Mouse (Mus musculus): ENCODE results near the gene Kxd1. TPM values are rescaled to one million over a fixed set of nuclear protein-coding genes. Genes with fewer than 3 reads are reported as not detected.

Kxd1 gene
- polyA plus RNA-seq (2016; fragmentation: Nextera tagmentation; extraction: Ambion mirVana): 44.7 and 45.0 TPM in 2 replicates

GRCm38 (mm10) chr8:70527512-70528181 lies at the start of gene Kxd1, which contains the start of gene Fkbp8:
Gene Kxd1 (minus strand): TSS chr8:70527956.
Gene Fkbp8 (plus strand): TSS chr8:70527724.
- WGBS (ENCODE audit: insufficient replicate concordance): 1% methylated on average over 46 of the region's 61 CpGs
- peaks cover 45% of the 10 kb centered on the region for H3K4me1 ChIP-seq
- H3K27ac ChIP-seq: peak within 1 kb of the TSS; percentile 94
- peak within 1 kb of the TSS; percentile 86 for H3K4me3 ChIP-seq
- H3K27me3 ChIP-seq (replicated peaks): no peaks in the 10 kb centered on the region
- peak within 1 kb of the TSS; percentile 75 for H3K4me2 ChIP-seq
- peaks cover 32% of the 10 kb centered on the region for H3K36me3 ChIP-seq
- H3K9ac ChIP-seq: peak within 1 kb of the TSS; percentile 96
- H3K9me3 ChIP-seq (replicated peaks): no peaks in the 10 kb centered on the region
- ATAC-seq: peak; percentile 83

DNA sequence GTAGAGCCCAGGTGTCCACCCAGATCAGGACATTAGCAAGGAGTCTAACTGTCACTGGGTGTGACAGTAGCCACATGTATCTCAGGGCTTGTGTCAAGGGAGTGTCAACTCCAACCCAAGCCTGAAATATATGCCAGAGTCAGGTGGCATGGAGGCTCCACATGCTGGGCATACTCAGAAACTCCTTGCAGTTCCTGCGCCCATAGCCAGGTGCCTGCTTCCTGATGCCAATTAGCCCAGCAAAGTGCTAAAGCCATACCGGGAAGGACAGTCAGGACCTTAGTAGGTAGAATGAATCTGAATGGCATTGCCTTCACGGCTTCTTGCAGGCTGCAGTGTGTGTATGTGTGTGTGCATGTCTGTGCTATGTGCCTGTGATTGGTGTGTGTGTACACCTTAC lies 49.5 kb upstream of the Kxd1 start:
- peaks cover 16% of the 10 kb centered on the region for H3K4me1 ChIP-seq

GRCm38 (mm10) chr8:70574915-70575314 lies 47.2 kb upstream of the Kxd1 start:
- H3K4me2 ChIP-seq: no peak overlapping the region
- no peak overlapping the region for H3K27ac ChIP-seq
- no peaks in the 10 kb centered on the region for H3K9me3 ChIP-seq (replicated peaks)
- no peaks in the 10 kb centered on the region for H3K27me3 ChIP-seq (replicated peaks)
- peak; percentile 48; the same call in 1 of the 2 replicates for ATAC-seq
- WGBS (ENCODE audit: insufficient replicate concordance): 43% methylated on average over 4 of the region's 4 CpGs
- H3K4me3 ChIP-seq: no peak overlapping the region
- H3K36me3 ChIP-seq: peaks cover 53% of the 10 kb centered on the region
- no peak overlapping the region for H3K9ac ChIP-seq
- peaks cover 17% of the 10 kb centered on the region for H3K4me1 ChIP-seq

More for the DNA sequence above, 49.5 kb upstream of the Kxd1 start:
- H3K4me3 ChIP-seq: no peak overlapping the region
- WGBS (ENCODE audit: insufficient replicate concordance): 87% methylated on average over 3 of the region's 3 CpGs
- H3K36me3 ChIP-seq: peaks cover 76% of the 10 kb centered on the region
- no peaks in the 10 kb centered on the region for H3K27me3 ChIP-seq (replicated peaks)
- H3K27ac ChIP-seq: no peak overlapping the region
- no peak overlapping the region for H3K9ac ChIP-seq
- no peaks in the 10 kb centered on the region for H3K9me3 ChIP-seq (replicated peaks)
- ATAC-seq: no peak
- H3K4me2 ChIP-seq: no peak overlapping the region

- peaks cover 50% of the 10 kb centered on the region for H3K36me3 ChIP-seq
These were observed 46.5 kb upstream of the Kxd1 start for GRCm38 (mm10) chr8:70574302-70574701.

DNA sequence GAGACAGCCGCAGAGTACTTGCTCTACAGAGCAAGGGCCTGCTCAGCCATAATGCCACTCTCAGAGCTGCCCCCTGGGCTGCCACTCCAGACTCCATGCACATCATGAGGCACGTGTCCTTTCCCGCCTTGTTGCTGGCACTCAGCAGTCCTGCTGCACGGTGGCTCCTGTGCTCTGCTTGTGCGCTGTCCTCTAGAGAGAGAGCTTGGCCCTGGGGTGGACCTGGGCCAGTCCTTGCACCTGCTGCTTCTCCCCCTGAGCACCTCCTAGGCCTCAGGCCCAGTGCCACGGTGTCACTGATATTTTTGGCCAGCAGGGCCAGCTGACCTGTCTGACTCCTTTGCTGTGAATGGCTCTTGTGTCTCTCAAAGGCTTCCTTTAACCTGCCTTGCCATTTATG lies 43.2 kb upstream of the Kxd1 start:
- 80% methylated on average over 6 of the region's 6 CpGs for WGBS (ENCODE audit: insufficient replicate concordance)
- H3K4me2 ChIP-seq: no peak overlapping the region
- no peaks in the 10 kb centered on the region for H3K27me3 ChIP-seq (replicated peaks)
- H3K4me1 ChIP-seq: peaks cover 23% of the 10 kb centered on the region
- no peak for ATAC-seq
- no peak overlapping the region for H3K9ac ChIP-seq
- no peak overlapping the region for H3K27ac ChIP-seq
- H3K4me3 ChIP-seq: no peak overlapping the region
- H3K36me3 ChIP-seq: peaks cover 22% of the 10 kb centered on the region
- no peaks in the 10 kb centered on the region for H3K9me3 ChIP-seq (replicated peaks)

More at GRCm38 (mm10) chr8:70574302-70574701, 46.5 kb upstream of the Kxd1 start:
- ATAC-seq: no peak
- Histone ChIP-seq H3K4me3 (no peak overlapping the region), H3K9ac (no peak overlapping the region), H3K27me3 (replicated peaks) (no peaks in the 10 kb centered on the region), H3K27ac (no peak overlapping the region), H3K4me1 (peaks cover 20% of the 10 kb centered on the region), H3K4me2 (no peak overlapping the region), H3K9me3 (replicated peaks) (no peaks in the 10 kb centered on the region)

- H3K36me3 ChIP-seq: peaks cover 20% of the 10 kb centered on the region
- no peak overlapping the region for H3K27ac ChIP-seq
- no peak overlapping the region for H3K4me3 ChIP-seq
- no peak overlapping the region for H3K4me2 ChIP-seq
- H3K9me3 ChIP-seq (replicated peaks): no peaks in the 10 kb centered on the region
- H3K4me1 ChIP-seq: peaks cover 27% of the 10 kb centered on the region
- no peaks in the 10 kb centered on the region for H3K27me3 ChIP-seq (replicated peaks)
- no peak for ATAC-seq
- H3K9ac ChIP-seq: no peak overlapping the region
These were observed 42.6 kb upstream of the Kxd1 start for GRCm38 (mm10) chr8:70570360-70570759.

GRCm38 (mm10) chr8:70565561-70565960 lies 37.8 kb upstream of the Kxd1 start:
- WGBS (ENCODE audit: insufficient replicate concordance): 21% methylated on average over 3 of the region's 3 CpGs
- ATAC-seq: no peak
- no peaks in the 10 kb centered on the region for H3K27me3 ChIP-seq (replicated peaks)
- no peaks in the 10 kb centered on the region for H3K9me3 ChIP-seq (replicated peaks)
- H3K4me2 ChIP-seq: no peak overlapping the region
- peaks cover 61% of the 10 kb centered on the region for H3K4me1 ChIP-seq
- H3K36me3 ChIP-seq: 0 out of 2 replicates have a peak, but pooled peaks cover 2% of the 10 kb centered on the region
- H3K4me3 ChIP-seq: no peak overlapping the region
- 0 out of 2 replicates have a peak overlapping the region, but pooled peaks have one; percentile 2 for H3K9ac ChIP-seq
- no peak overlapping the region for H3K27ac ChIP-seq

DNA sequence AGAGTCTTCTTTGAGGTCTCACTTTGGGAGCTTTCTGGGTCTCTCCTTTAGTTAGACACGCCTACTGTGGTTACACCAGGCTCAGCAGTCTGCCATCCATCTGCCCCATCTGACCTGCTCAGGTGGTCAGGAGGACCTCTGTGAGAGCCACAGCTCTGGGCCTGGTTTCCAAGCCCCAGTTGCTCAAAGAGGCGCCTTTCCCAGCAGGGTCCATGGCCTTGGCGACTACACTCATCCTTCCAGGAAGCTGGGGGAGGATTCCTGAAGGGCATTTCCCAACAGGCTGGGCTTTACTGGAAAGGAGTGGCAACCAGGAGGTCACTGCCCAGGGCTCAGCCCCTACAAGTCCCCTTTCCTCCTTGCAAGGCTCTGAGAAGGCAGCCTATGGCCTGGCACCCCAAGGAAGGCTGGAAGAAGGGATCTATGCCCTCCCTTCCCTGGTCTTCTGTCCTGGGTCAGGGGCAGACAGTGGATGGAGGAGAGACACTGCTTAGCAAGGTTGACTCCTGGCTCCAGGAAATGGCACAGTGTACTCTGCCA lies 37.0 kb upstream of the Kxd1 start:
- H3K36me3 ChIP-seq: 0 out of 2 replicates have a peak, but pooled peaks cover 2% of the 10 kb centered on the region
- no peak overlapping the region for H3K9ac ChIP-seq
- no peak overlapping the region; the same call in 1 of the 2 replicates for H3K27ac ChIP-seq
- H3K4me3 ChIP-seq: no peak overlapping the region
- H3K27me3 ChIP-seq (replicated peaks): no peaks in the 10 kb centered on the region
- no peak overlapping the region for H3K4me2 ChIP-seq
- WGBS (ENCODE audit: insufficient replicate concordance): 62% methylated on average over 3 of the region's 3 CpGs
- no peaks in the 10 kb centered on the region for H3K9me3 ChIP-seq (replicated peaks)
- no peak for ATAC-seq
- peaks cover 67% of the 10 kb centered on the region for H3K4me1 ChIP-seq

DNA sequence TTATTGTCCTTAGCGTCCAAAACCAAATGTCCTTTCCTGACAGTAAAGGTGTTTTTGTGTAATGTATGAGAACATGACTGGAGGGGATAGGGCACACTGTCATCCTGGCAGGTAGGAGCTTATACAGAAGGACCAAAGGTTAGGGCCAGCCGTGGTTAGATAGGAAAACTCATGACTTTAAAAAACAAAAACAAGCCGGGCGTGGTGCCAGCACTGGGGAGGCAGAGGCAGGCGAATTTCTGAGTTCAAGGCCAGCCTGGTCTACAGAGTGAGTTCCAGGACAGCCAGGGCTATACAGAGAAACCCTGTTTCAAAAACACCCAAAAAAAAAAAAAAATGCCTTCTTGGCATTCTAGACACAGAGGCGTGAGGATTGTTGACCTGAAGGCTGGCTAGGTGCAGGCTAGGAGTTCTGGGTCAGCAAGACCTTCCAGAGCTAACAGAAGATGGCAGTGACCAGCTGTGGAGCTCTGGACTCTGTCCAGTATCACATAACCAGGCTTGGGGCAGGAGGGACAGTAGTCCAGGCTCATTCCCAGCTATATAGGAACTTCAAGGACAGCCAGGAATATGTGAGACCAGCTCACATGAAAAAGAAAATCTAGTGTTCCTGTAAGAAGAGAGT lies 36.1 kb upstream of the Kxd1 start:
- Histone ChIP-seq H3K4me2 (no peak overlapping the region), H3K9me3 (replicated peaks) (no peaks in the 10 kb centered on the region), H3K4me3 (no peak overlapping the region), H3K27ac (no peak overlapping the region), H3K4me1 (peaks cover 73% of the 10 kb centered on the region), H3K36me3 (0 out of 2 replicates have a peak, but pooled peaks cover 6% of the 10 kb centered on the region), H3K9ac (no peak overlapping the region), H3K27me3 (replicated peaks) (no peaks in the 10 kb centered on the region)
- WGBS (ENCODE audit: insufficient replicate concordance): 71% methylated on average over 6 of the region's 6 CpGs
- ATAC-seq: no peak

DNA sequence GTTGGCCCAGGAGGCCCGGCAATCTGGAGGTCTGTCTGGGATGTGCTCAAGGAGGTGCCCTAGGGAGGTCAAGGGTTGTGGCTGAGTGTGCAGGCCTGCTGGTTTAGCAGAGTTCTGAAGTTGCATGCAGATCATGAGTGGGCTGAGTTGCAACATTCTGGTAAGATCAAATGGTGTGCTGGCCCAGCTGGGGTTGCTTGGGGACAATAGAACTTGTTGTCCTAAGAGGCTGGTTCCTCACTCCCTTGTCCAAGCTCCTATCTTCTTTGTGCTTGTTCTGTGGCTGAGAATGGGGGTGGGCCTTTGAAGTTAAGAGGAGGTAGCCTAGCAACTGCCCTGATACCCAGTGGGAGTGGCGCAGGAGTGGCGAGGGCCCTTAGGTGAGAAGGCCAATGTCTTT lies 35.0 kb upstream of the Kxd1 start:
- H3K27me3 ChIP-seq (replicated peaks): no peaks in the 10 kb centered on the region
- H3K4me2 ChIP-seq: no peak overlapping the region
- H3K4me1 ChIP-seq: peaks cover 83% of the 10 kb centered on the region
- H3K27ac ChIP-seq: no peak overlapping the region
- 60% methylated on average over 3 of the region's 3 CpGs for WGBS (ENCODE audit: insufficient replicate concordance)
- H3K36me3 ChIP-seq: 0 out of 2 replicates have a peak, but pooled peaks cover 6% of the 10 kb centered on the region
- H3K9ac ChIP-seq: no peak overlapping the region; the same call in 1 of the 2 replicates
- no peak for ATAC-seq
- H3K9me3 ChIP-seq (replicated peaks): no peaks in the 10 kb centered on the region
- H3K4me3 ChIP-seq: no peak overlapping the region

GRCm38 (mm10) chr8:70561809-70562535 lies 34.2 kb upstream of the Kxd1 start:
- H3K4me2 ChIP-seq: no peak overlapping the region

More at GRCm38 (mm10) chr8:70561809-70562535, 34.2 kb upstream of the Kxd1 start:
- no peaks in the 10 kb centered on the region for H3K9me3 ChIP-seq (replicated peaks)
- no peaks in the 10 kb centered on the region for H3K27me3 ChIP-seq (replicated peaks)
- H3K4me3 ChIP-seq: no peak overlapping the region
- 58% methylated on average over 7 of the region's 7 CpGs for WGBS (ENCODE audit: insufficient replicate concordance)
- H3K27ac ChIP-seq: peak overlapping the region; percentile 52
- H3K9ac ChIP-seq: no peak overlapping the region; the same call in 1 of the 2 replicates
- H3K36me3 ChIP-seq: 0 out of 2 replicates have a peak, but pooled peaks cover 6% of the 10 kb centered on the region
- H3K4me1 ChIP-seq: peaks cover 92% of the 10 kb centered on the region
- ATAC-seq: 0 out of 2 replicates have a peak, but pooled peaks have one; percentile 11
